In genomic region chr3:84813436-84814156, GRCm38 (mm10) we compare ENCODE assay signal across 8 mouse cellular contexts. TPM values are rescaled to one million over a fixed set of nuclear protein-coding genes. Genes with fewer than 3 reads are reported as not detected.
DNase-seq lines count a peak whose midpoint lies in the region; ATAC-seq lines count a peak whose summit lies in the region.

No protein-coding gene starts in this region.

- peaks cover 14% of the 10 kb centered on the region for H3K4me1 ChIP-seq in kidney, embryonic 16.5 days (ENCODE audit: insufficient read depth, low read length)

- DNase-seq in kidney, postnatal 4 days = no peak
- no peak for DNase-seq in cerebellum, adult 11 months
- no peak for DNase-seq in layer of hippocampus, adult 8-10 months (ENCODE audit: low spot score in 2 of 2)
- no peak for DNase-seq in thymus, postnatal 10 days (ENCODE audit: low spot score in 2 of 2)

- peak overlapping the region; percentile 98 for H3K4me3 ChIP-seq in kidney, embryonic 16.5 days (ENCODE audit: low read length)

- WGBS in kidney, embryonic 16.5 days = under 1% methylated on average over 29 of the region's 29 CpGs

- H3K27me3 ChIP-seq in kidney, embryonic 16.5 days (ENCODE audit: insufficient read depth, low read length) = no peaks in the 10 kb centered on the region

- H3K9me3 ChIP-seq in kidney, embryonic 16.5 days (ENCODE audit: low read length) = no peaks in the 10 kb centered on the region

- peak overlapping the region; percentile 93 for H3K27ac ChIP-seq in kidney, embryonic 16.5 days (ENCODE audit: low read length)

- peak overlapping the region; percentile 73 for H3K4me2 ChIP-seq in kidney, embryonic 16.5 days (replicated peaks; ENCODE audit: low read depth, low read length)

- ATAC-seq in kidney, embryonic 16.5 days (ENCODE audit: low FRiP score, low TSS enrichment) = peak; percentile 33
- peak; percentile 6 for ATAC-seq in activated CD4-positive, CD25-positive, alpha-beta regulatory T cell, adult 4 months
- peak; percentile 10 for ATAC-seq in granulocyte monocyte progenitor cell, adult 5-6 weeks (replicated peaks; ENCODE audit: poor library complexity, severe bottlenecking)
- ATAC-seq in megakaryocyte-erythroid progenitor cell, adult 5-6 weeks (replicated peaks; ENCODE audit: low FRiP score, low TSS enrichment, poor library complexity, severe bottlenecking) = peak; percentile 36; the same call in 1 of the 2 replicates

- H3K36me3 ChIP-seq in kidney, embryonic 16.5 days (ENCODE audit: insufficient read depth, low read length) = no peaks in the 10 kb centered on the region

- peak overlapping the region; percentile 83 for H3K9ac ChIP-seq in kidney, embryonic 16.5 days (replicated peaks; ENCODE audit: low read length)

RNA-seq across cellular contexts. Expression of gene Fbxw7, which starts 1.5 kb away (rescaled TPM):
- polyA plus RNA-seq in kidney, embryonic 16.5 days (2015; fragmentation: Nextera tagmentation; extraction: Ambion mirVana) = 8.7 and 8.8 TPM in 2 replicates
- polyA plus RNA-seq in activated CD4-positive, CD25-positive, alpha-beta regulatory T cell, adult 4 months (2017; shearing (Covaris generic)) = 10 to 100 TPM; 15.0 to 18.8 TPM
- total RNA-seq in granulocyte monocyte progenitor cell, adult 5-6 weeks (2014; fragmentation: Nextera tagmentation) = 3.6 and 7.2 TPM in 2 replicates
- 13.3 and 14.8 TPM in 2 replicates for total RNA-seq in granulocyte monocyte progenitor cell, adult 5-6 weeks (2017)
- 10.6 and 16.4 TPM in 2 replicates for total RNA-seq in megakaryocyte-erythroid progenitor cell, adult 5-6 weeks (2014; fragmentation: Nextera tagmentation)
- total RNA-seq in megakaryocyte-erythroid progenitor cell, adult 5-6 weeks (2017) = 18.9 and 19.7 TPM in 2 replicates
- 100 to 1,000 TPM; 154 to 165 (median 158) TPM for total RNA-seq in layer of hippocampus, adult 8-10 months (2022)

Comparison
In these comparisons a context has a peak if more than half of its experiments do, and no peak if none do; other contexts are left out.
1. RNA of gene Fbxw7, which starts 1.5 kb away (total RNA-seq): 154 to 165 TPM in layer of hippocampus, adult 8-10 months; 10.6 to 19.7 TPM in megakaryocyte-erythroid progenitor cell, adult 5-6 weeks and 3.6 to 14.8 TPM in granulocyte monocyte progenitor cell, adult 5-6 weeks; every median in the first group is over 4 times any median in the second.
2. Peak in every context shown above with its lines, with median percentiles within 50 percentile points of each other: ATAC-seq.